ENCODE assay signal across 13 mouse cellular contexts in the genomic region with DNA sequence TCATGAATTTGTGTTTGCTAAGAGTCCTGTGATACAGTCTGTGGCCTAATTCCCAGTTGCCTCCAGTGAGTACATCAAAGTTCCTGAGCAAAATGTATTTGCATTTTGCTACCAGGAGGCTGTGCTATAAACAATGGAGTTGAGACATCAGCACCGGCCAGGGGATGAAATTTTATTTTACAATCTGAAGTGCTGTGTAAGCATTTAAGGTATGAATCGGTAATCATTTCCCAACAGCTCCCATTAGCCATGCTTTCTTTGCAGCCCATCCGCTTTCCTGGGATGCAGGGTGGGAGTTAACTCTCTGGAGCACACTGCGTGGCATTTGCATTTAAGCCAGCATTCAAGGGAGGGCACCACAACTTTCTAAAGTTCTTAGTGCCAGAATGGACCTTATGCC. TPM values are rescaled to one million over a fixed set of nuclear protein-coding genes. Genes with fewer than 3 reads are reported as not detected.
DNase-seq lines count a peak whose midpoint lies in the region; ATAC-seq and TF ChIP-seq lines count a peak whose summit lies in the region.
"Had no signal": no experiment of that assay in that cellular context is flagged by ENCODE, and none has a peak within 500 bp of the region (broad histone marks: within the 10 kb centered on the region; RNA-seq: fewer than 3 reads in every experiment).

No protein-coding gene starts in this region.

- no peaks in the 10 kb centered on the region for H3K27me3 ChIP-seq in intestine, postnatal 0 days (replicated peaks; ENCODE audit: control insufficient read depth, insufficient read depth, low read length)
- H3K27me3 ChIP-seq in intestine, embryonic 16.5 days (replicated peaks; ENCODE audit: control insufficient read depth, insufficient read depth, low read length) = no peaks in the 10 kb centered on the region
- H3K27me3 ChIP-seq in forebrain, postnatal 0 days (ENCODE audit: insufficient read depth, low read length) = no peaks in the 10 kb centered on the region
- H3K27me3 ChIP-seq: embryonic facial prominence, embryonic 12.5 days had no signal

- TF ChIP-seq CTCF in intestine, postnatal 0 days (IDR thresholded peaks at IDR 0.05; ENCODE audit: low read depth) = peak; percentile 49
- peak; percentile 48 for TF ChIP-seq CTCF in forebrain, postnatal 0 days (IDR thresholded peaks at IDR 0.05; ENCODE audit: low read depth)

- 52% methylated on average over 4 of the region's 4 CpGs for WGBS in intestine, postnatal 0 days
- WGBS in intestine, embryonic 16.5 days = 48% methylated on average over 4 of the region's 4 CpGs
- 19% methylated on average over 4 of the region's 4 CpGs for WGBS in forebrain, postnatal 0 days

- no peak overlapping the region for H3K27ac ChIP-seq in intestine, postnatal 0 days (ENCODE audit: low read depth, low read length)
- no peak overlapping the region for H3K27ac ChIP-seq in intestine, embryonic 16.5 days (ENCODE audit: low read length)
- H3K27ac ChIP-seq in forebrain, postnatal 0 days (ENCODE audit: low read depth, low read length) = no peak overlapping the region
- H3K27ac ChIP-seq: embryonic facial prominence, embryonic 12.5 days; limb, embryonic 13.5 days; macrophage had no signal

- no peak overlapping the region for H3K4me3 ChIP-seq in intestine, postnatal 0 days (ENCODE audit: low read depth, low read length)
- H3K4me3 ChIP-seq in intestine, embryonic 16.5 days (ENCODE audit: low read length) = no peak overlapping the region
- H3K4me3 ChIP-seq in forebrain, postnatal 0 days (ENCODE audit: low read depth, low read length) = no peak overlapping the region
- H3K4me3 ChIP-seq: embryonic facial prominence, embryonic 12.5 days; limb, embryonic 13.5 days had no signal

- peak; percentile 14 for DNase-seq in Muller cell, postnatal 12 days (ENCODE audit: inconsistent ontology term)
- DNase-seq in forebrain, postnatal 0 days = no peak
- DNase-seq in neural tube, embryonic 10.5 days (ENCODE audit: extremely low spot score, low spot score) = peak; percentile 28
- DNase-seq in thymus, postnatal 0 days (ENCODE audit: low spot score) = no peak
- DNase-seq in cerebellum, adult 18-20 months = no peak
- DNase-seq in frontal cortex, postnatal 36 days (ENCODE audit: low spot score in 2 of 2) = no peak

- no peaks in the 10 kb centered on the region for H3K9me3 ChIP-seq in intestine, postnatal 0 days (ENCODE audit: control insufficient read depth)
- H3K9me3 ChIP-seq in intestine, embryonic 16.5 days (ENCODE audit: control insufficient read depth, low read length) = no peaks in the 10 kb centered on the region
- H3K9me3 ChIP-seq in forebrain, postnatal 0 days (ENCODE audit: low read length) = no peaks in the 10 kb centered on the region
- H3K9me3 ChIP-seq: embryonic facial prominence, embryonic 12.5 days; limb, embryonic 13.5 days had no signal

- H3K36me3 ChIP-seq in intestine, postnatal 0 days (ENCODE audit: control insufficient read depth, insufficient read depth) = peaks cover 15% of the 10 kb centered on the region
- H3K36me3 ChIP-seq in intestine, embryonic 16.5 days (ENCODE audit: control insufficient read depth, insufficient read depth, low read length) = no peaks in the 10 kb centered on the region
- H3K36me3 ChIP-seq in forebrain, postnatal 0 days (ENCODE audit: insufficient read depth) = peaks cover 15% of the 10 kb centered on the region

- H3K9ac ChIP-seq in intestine, postnatal 0 days (ENCODE audit: low read depth, low read length) = no peak overlapping the region
- H3K9ac ChIP-seq in intestine, embryonic 16.5 days (ENCODE audit: low read depth, low read length) = no peak overlapping the region
- no peak overlapping the region for H3K9ac ChIP-seq in forebrain, postnatal 0 days
- H3K9ac ChIP-seq: embryonic facial prominence, embryonic 12.5 days; limb, embryonic 13.5 days had no signal

- H3K4me2 ChIP-seq in intestine, postnatal 0 days (replicated peaks; ENCODE audit: low read depth) = no peak overlapping the region
- H3K4me2 ChIP-seq in intestine, embryonic 16.5 days (ENCODE audit: low read depth, low read length) = no peak overlapping the region
- no peak overlapping the region for H3K4me2 ChIP-seq in forebrain, postnatal 0 days (ENCODE audit: low read depth)
- H3K4me2 ChIP-seq: embryonic facial prominence, embryonic 12.5 days; limb, embryonic 13.5 days had no signal

- ATAC-seq in intestine, postnatal 0 days = no peak
- no peak for ATAC-seq in intestine, embryonic 16.5 days
- ATAC-seq in forebrain, postnatal 0 days = no peak

- no peaks in the 10 kb centered on the region for H3K4me1 ChIP-seq in intestine, postnatal 0 days (replicated peaks; ENCODE audit: control insufficient read depth, insufficient read depth, low read length)
- peaks cover 5% of the 10 kb centered on the region; the same call in 1 of the 2 replicates for H3K4me1 ChIP-seq in intestine, embryonic 16.5 days (ENCODE audit: control insufficient read depth, insufficient read depth, low read length)
- H3K4me1 ChIP-seq in forebrain, postnatal 0 days (ENCODE audit: insufficient read depth) = no peaks in the 10 kb centered on the region
- H3K4me1 ChIP-seq: limb, embryonic 13.5 days had no signal

RNA-seq across cellular contexts. Expression of a gene that starts 45.7 kb away (rescaled TPM):
- not detected in 2 replicates for polyA plus RNA-seq in intestine, postnatal 0 days (2015; fragmentation: Nextera tagmentation; extraction: Ambion mirVana)
- not detected in 2 replicates for polyA plus RNA-seq in intestine, embryonic 16.5 days (2015; fragmentation: Nextera tagmentation; extraction: Ambion mirVana)
- 5.2 and 8.1 TPM in 2 replicates for total RNA-seq in forebrain, postnatal 0 days (2014; rRNA removed)
- 5.6 and 7.3 TPM in 2 replicates for polyA plus RNA-seq in forebrain, postnatal 0 days (2015; fragmentation: Nextera tagmentation; extraction: Ambion mirVana)
- polyA plus RNA-seq in thymus, postnatal 0 days (2015; fragmentation: Nextera tagmentation; extraction: Ambion mirVana) = 0.08 TPM in 1 of 2 replicates, not detected in the other
- total RNA-seq: gastrocnemius, adult 8-10 months had no signal
- polyA plus RNA-seq: macrophage; stomach, embryonic 14.5 days had no signal

Comparison
In these comparisons a context has a peak if more than half of its experiments do, and no peak if none do; other contexts are left out.
1. DNase-seq: peak in Muller cell, postnatal 12 days (single experiment) and neural tube, embryonic 10.5 days (single experiment); none in forebrain, postnatal 0 days (single experiment), thymus, postnatal 0 days (single experiment), cerebellum, adult 18-20 months (0 of 2) and frontal cortex, postnatal 36 days (0 of 2).